Mouse (Mus musculus) heart, adult 2 months (tissue): ENCODE measurements around the gene Hsd3b7.

Experiments
- CTCF ChIP-seq: fragments of 200-600 bp; IDR thresholded peaks from 2 replicates; pipeline ENCODE4 v1.8.1; 2022; ENCODE audit warnings: antibody characterized with exemption, mild to moderate bottlenecking, moderate library complexity
- EP300 ChIP-seq: fragments of 200-500 bp; IDR thresholded peaks from 2 replicates; pipeline ENCODE4 v1.6.1; 2011; ENCODE audit warnings: low read depth, low read length, control low read depth; ENCODE audit not compliant: insufficient read depth
- POLR2A ChIP-seq: fragments of 200-500 bp; IDR thresholded peaks from 2 replicates; pipeline ENCODE4 v1.6.1; 2011; ENCODE audit warnings: mild to moderate bottlenecking, low read depth, low read length, control low read depth; ENCODE audit not compliant: insufficient read depth

GRCm38 (mm10) chr7:127777474-127778266, 22.7 kb upstream of the Hsd3b7 start:
- no peak for TF ChIP-seq CTCF
- no peak for TF ChIP-seq EP300
- 0 out of 2 replicates have a peak, but pooled peaks have one; percentile 13 for TF ChIP-seq POLR2A
